Mouse (Mus musculus): Measurements from ENCODE around the gene Vmn1r173. TPM values are rescaled to one million over a fixed set of nuclear protein-coding genes. Genes with fewer than 3 reads are reported as not detected.
"Not testable (repeated sequence)": the region's sequence is repeated elsewhere in the genome, so short reads cannot be mapped to it uniquely, and the experiment has no call there.

Gene Vmn1r173
- not detected for total RNA-seq (2022)

- DNase-seq (ENCODE audit: low spot score in 2 of 2) = not testable (repeated sequence)
These were observed at the start of gene Vmn1r173 for GRCm38 (mm10) chr7:23700403-23700802. Gene Vmn1r173, plus strand, starts transcription at chr7:23700703.

- DNase-seq (ENCODE audit: low spot score in 2 of 2) = no peak
These were observed 42.5 kb upstream of the Vmn1r173 start, which contains the start of gene Vmn1r172 for GRCm38 (mm10) chr7:23658016-23658415. Gene Vmn1r172, plus strand, starts transcription at chr7:23658316.

GRCm38 (mm10) chr7:23751970-23752369 is 51.5 kb downstream of the Vmn1r173 start, which contains the start of gene Vmn1r174:
Gene Vmn1r174, plus strand, starts transcription at chr7:23752270.
- DNase-seq (ENCODE audit: low spot score in 2 of 2) = not testable (repeated sequence)

Other genes with a start within 250 kb of the Vmn1r173 start
- not detected for gene Vmn1r167, start 193.5 kb upstream of the Vmn1r173 start, total RNA-seq (2022)
- not detected for gene Vmn1r168, start 161.0 kb upstream of the Vmn1r173 start, total RNA-seq (2022)
- not detected for gene Vmn1r169, start 125.2 kb upstream of the Vmn1r173 start, total RNA-seq (2022)
- not detected for gene Vmn1r170, start 94.5 kb upstream of the Vmn1r173 start, total RNA-seq (2022)
- gene Vmn1r171, start 70.0 kb upstream of the Vmn1r173 start, total RNA-seq (2022) = not detected
- not detected for gene Vmn1r172, start 42.4 kb upstream of the Vmn1r173 start, total RNA-seq (2022)
- not detected for gene Vmn1r174, start 51.6 kb downstream of the Vmn1r173 start, total RNA-seq (2022)
- gene Vmn1r175, start 109.9 kb downstream of the Vmn1r173 start, total RNA-seq (2022) = not detected
- not detected for gene Vmn1r176, start 136.7 kb downstream of the Vmn1r173 start, total RNA-seq (2022)
- gene Vmn1r177, start 165.7 kb downstream of the Vmn1r173 start, total RNA-seq (2022) = not detected
- not detected for gene Vmn1r178, start 191.3 kb downstream of the Vmn1r173 start, total RNA-seq (2022)
- gene Vmn1r179, start 226.3 kb downstream of the Vmn1r173 start, total RNA-seq (2022) = not detected
- not detected for gene Vmn1r180, start 249.9 kb downstream of the Vmn1r173 start, total RNA-seq (2022)